Mouse (Mus musculus) embryo, embryonic 9.5 days (tissue): ENCODE measurements around the gene Ntpcr.
A peak's percentile ranks its signal among the peaks of the same experiment; 100 is the strongest.

ENCODE experiments used
- DNase-seq: peaks from one replicate; pipeline ENCODE4 v3.0.0-alpha.2; 2017; ENCODE audit errors: extremely low spot score

Gene Ntpcr

GRCm38 (mm10) chr8:125775031-125775430, 45.3 kb downstream of the Ntpcr start:
- no peak for DNase-seq

- DNase-seq: no peak
Observed at GRCm38 (mm10) chr8:125776314-125776713, 46.6 kb downstream of the Ntpcr start.

- DNase-seq: no peak
Observed at GRCm38 (mm10) chr8:125776800-125777199, 47.0 kb downstream of the Ntpcr start.

GRCm38 (mm10) chr8:125777478-125778164, 47.9 kb downstream of the Ntpcr start:
- DNase-seq: no peak

GRCm38 (mm10) chr8:125778919-125779318, 49.2 kb downstream of the Ntpcr start:
- DNase-seq: no peak

- DNase-seq: no peak
Observed at GRCm38 (mm10) chr8:125779656-125780055, 49.9 kb downstream of the Ntpcr start.

GRCm38 (mm10) chr8:125782161-125782560, 52.4 kb downstream of the Ntpcr start:
- peak; percentile 18 for DNase-seq

- no peak for DNase-seq
Observed at GRCm38 (mm10) chr8:125786886-125787285, 57.1 kb downstream of the Ntpcr start.

GRCm38 (mm10) chr8:125792816-125793455, 63.2 kb downstream of the Ntpcr start:
- no peak for DNase-seq

GRCm38 (mm10) chr8:125795341-125795740, 65.6 kb downstream of the Ntpcr start:
- no peak for DNase-seq

GRCm38 (mm10) chr8:125796970-125797369, 67.2 kb downstream of the Ntpcr start:
- no peak for DNase-seq
